Mouse (Mus musculus): ENCODE results near the gene Spem2. TPM values are rescaled to one million over a fixed set of nuclear protein-coding genes. Genes with fewer than 3 reads are reported as not detected.
A peak's percentile ranks its signal among the peaks of the same experiment; 100 is the strongest.

Gene Spem2
- polyA plus RNA-seq, 1 experiment from 2014 or later: not detected

GRCm38 (mm10) chr11:69855347-69855746, 37.1 kb upstream of the Spem2 start:
- 24% methylated on average over 16 of the region's 16 CpGs for whole genome bisulfite sequencing
- no peak overlapping the region for H3K27ac ChIP-seq
- no peaks in the 10 kb centered on the region for H3K27me3 ChIP-seq (ENCODE audit: insufficient read depth, low read length)
- peak overlapping the region; percentile 1; the same call in 1 of the 2 replicates for H3K4me2 ChIP-seq (ENCODE audit: low read length)
- ATAC-seq (replicated peaks; ENCODE audit: low FRiP score, low read depth) (peak; percentile 60; the same call in 1 of the 2 replicates), DNase-seq (ENCODE audit: low spot score) (peak; percentile 63)
- no peak overlapping the region for H3K9ac ChIP-seq (ENCODE audit: low read depth, low read length)
- H3K4me3 ChIP-seq (replicated peaks; ENCODE audit: low read depth, low read length): no peak overlapping the region
- H3K9me3 ChIP-seq (replicated peaks; ENCODE audit: low read length): no peaks in the 10 kb centered on the region
- peaks cover 19% of the 10 kb centered on the region for H3K36me3 ChIP-seq (ENCODE audit: insufficient read depth, low read length)
- peak; percentile 64 for TF ChIP-seq CTCF (IDR thresholded peaks at IDR 0.05; ENCODE audit: low read depth)
- H3K4me1 ChIP-seq (replicated peaks; ENCODE audit: insufficient read depth, low read length): no peaks in the 10 kb centered on the region

GRCm38 (mm10) chr11:69854680-69855079, 36.4 kb upstream of the Spem2 start:
- H3K4me3 ChIP-seq (replicated peaks; ENCODE audit: low read depth, low read length): no peak overlapping the region
- no peaks in the 10 kb centered on the region for H3K4me1 ChIP-seq (replicated peaks; ENCODE audit: insufficient read depth, low read length)
- TF ChIP-seq CTCF (IDR thresholded peaks at IDR 0.05; ENCODE audit: low read depth): no peak
- no peak for DNase-seq (ENCODE audit: low spot score)
- ATAC-seq (replicated peaks; ENCODE audit: low FRiP score, low read depth): no peak
- no peak overlapping the region for H3K4me2 ChIP-seq (ENCODE audit: low read length)
- no peak overlapping the region for H3K9ac ChIP-seq (ENCODE audit: low read depth, low read length)
- no peak overlapping the region for H3K27ac ChIP-seq
- no peaks in the 10 kb centered on the region for H3K9me3 ChIP-seq (replicated peaks; ENCODE audit: low read length)
- WGBS: 76% methylated on average over 10 of the region's 10 CpGs
- peaks cover 21% of the 10 kb centered on the region for H3K36me3 ChIP-seq (ENCODE audit: insufficient read depth, low read length)
- no peaks in the 10 kb centered on the region for H3K27me3 ChIP-seq (ENCODE audit: insufficient read depth, low read length)

DNA sequence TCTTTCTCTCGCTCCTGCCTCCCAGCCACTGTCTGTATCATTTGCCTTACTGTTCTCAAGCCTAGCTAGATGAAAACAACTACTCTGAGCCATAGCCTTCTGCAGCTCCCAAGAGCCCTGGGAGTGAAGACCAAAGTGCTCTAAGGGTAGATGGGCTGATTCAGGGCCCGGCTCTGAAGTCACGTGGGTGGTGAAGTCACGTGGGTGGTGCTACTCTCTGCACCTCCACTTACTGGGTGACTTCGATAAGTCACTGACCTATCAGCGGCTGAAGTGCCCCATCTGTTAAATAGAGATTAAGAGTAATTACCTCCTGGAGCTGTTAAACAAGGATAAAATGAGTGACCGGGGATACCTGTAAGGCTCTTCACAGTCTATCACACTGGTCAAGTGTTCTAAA, 35.7 kb upstream of the Spem2 start:
- no peak overlapping the region for H3K4me3 ChIP-seq (replicated peaks; ENCODE audit: low read depth, low read length)
- no peak overlapping the region for H3K9ac ChIP-seq (ENCODE audit: low read depth, low read length)
- H3K4me2 ChIP-seq (ENCODE audit: low read length): no peak overlapping the region
- no peaks in the 10 kb centered on the region for H3K27me3 ChIP-seq (ENCODE audit: insufficient read depth, low read length)
- DNase-seq (ENCODE audit: low spot score): no peak
- peaks cover 27% of the 10 kb centered on the region for H3K36me3 ChIP-seq (ENCODE audit: insufficient read depth, low read length)
- H3K4me1 ChIP-seq (replicated peaks; ENCODE audit: insufficient read depth, low read length): no peaks in the 10 kb centered on the region
- ATAC-seq (replicated peaks; ENCODE audit: low FRiP score, low read depth): no peak
- TF ChIP-seq CTCF (IDR thresholded peaks at IDR 0.05; ENCODE audit: low read depth): no peak
- H3K9me3 ChIP-seq (replicated peaks; ENCODE audit: low read length): no peaks in the 10 kb centered on the region
- no peak overlapping the region for H3K27ac ChIP-seq
- WGBS: 61% methylated on average over 7 of the region's 7 CpGs

DNA sequence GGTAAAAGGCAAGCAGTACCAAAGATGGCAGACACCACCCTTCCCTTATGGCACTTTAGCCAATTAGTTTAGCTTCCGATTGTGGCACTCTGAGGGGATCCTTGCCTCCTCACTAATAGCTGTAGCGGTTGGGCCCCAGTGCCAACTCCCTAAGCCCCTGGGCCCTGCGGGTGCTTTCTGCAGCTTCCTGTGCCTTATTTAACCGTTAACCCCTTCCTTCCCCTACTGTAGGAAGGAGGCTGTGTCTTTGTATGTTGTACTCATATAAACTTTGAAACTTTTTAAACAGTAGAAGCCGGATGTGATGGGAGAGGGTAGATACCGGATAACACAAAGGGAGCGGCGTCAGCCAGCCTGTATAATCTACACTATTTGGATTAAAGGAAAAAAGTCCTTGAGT, 32.5 kb upstream of the Spem2 start:
- Histone ChIP-seq H3K36me3 (ENCODE audit: insufficient read depth, low read length) (peaks cover 30% of the 10 kb centered on the region), H3K27ac (no peak overlapping the region), H3K4me1 (replicated peaks; ENCODE audit: insufficient read depth, low read length) (peaks cover 4% of the 10 kb centered on the region; the same call in 1 of the 2 replicates), H3K9ac (ENCODE audit: low read depth, low read length) (no peak overlapping the region), H3K27me3 (ENCODE audit: insufficient read depth, low read length) (no peaks in the 10 kb centered on the region), H3K9me3 (replicated peaks; ENCODE audit: low read length) (no peaks in the 10 kb centered on the region), H3K4me2 (ENCODE audit: low read length) (no peak overlapping the region), H3K4me3 (replicated peaks; ENCODE audit: low read depth, low read length) (no peak overlapping the region)
- DNase-seq (ENCODE audit: low spot score) (no peak), ATAC-seq (replicated peaks; ENCODE audit: low FRiP score, low read depth) (no peak)
- 67% methylated on average over 8 of the region's 8 CpGs for WGBS
- no peak for TF ChIP-seq CTCF (IDR thresholded peaks at IDR 0.05; ENCODE audit: low read depth)

GRCm38 (mm10) chr11:69849884-69850283, 31.6 kb upstream of the Spem2 start:
- no peak for ATAC-seq (replicated peaks; ENCODE audit: low FRiP score, low read depth)
- Histone ChIP-seq H3K4me2 (ENCODE audit: low read length) (no peak overlapping the region), H3K4me3 (replicated peaks; ENCODE audit: low read depth, low read length) (no peak overlapping the region), H3K9ac (ENCODE audit: low read depth, low read length) (no peak overlapping the region), H3K36me3 (ENCODE audit: insufficient read depth, low read length) (peaks cover 30% of the 10 kb centered on the region), H3K4me1 (replicated peaks; ENCODE audit: insufficient read depth, low read length) (peaks cover 9% of the 10 kb centered on the region; the same call in 1 of the 2 replicates), H3K27me3 (ENCODE audit: insufficient read depth, low read length) (no peaks in the 10 kb centered on the region), H3K27ac (no peak overlapping the region), H3K9me3 (replicated peaks; ENCODE audit: low read length) (no peaks in the 10 kb centered on the region)
- 95% methylated on average over 15 of the region's 15 CpGs for WGBS
- DNase-seq (ENCODE audit: low spot score): no peak
- TF ChIP-seq CTCF (IDR thresholded peaks at IDR 0.05; ENCODE audit: low read depth): no peak

DNA sequence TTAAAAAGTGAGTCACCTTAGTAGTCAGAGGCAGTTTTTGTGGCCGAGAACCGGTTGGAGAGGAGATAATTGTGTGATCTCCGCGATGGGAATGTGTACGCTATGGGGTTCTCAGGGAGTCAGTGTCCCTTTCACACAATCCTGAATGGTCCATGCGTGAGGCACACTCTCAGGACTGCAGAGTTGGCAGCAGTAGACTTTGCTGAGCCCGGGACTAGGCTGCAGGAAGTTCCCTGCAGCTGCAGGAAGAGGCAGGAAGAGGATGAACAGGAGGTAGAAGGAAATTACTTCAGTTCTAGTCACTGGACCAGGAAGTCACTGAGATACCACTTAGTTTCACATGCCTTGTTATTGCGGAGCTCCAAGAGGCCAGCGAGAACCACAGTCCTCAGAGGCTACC, 30.9 kb upstream of the Spem2 start:
- Histone ChIP-seq H3K36me3 (ENCODE audit: insufficient read depth, low read length) (peaks cover 30% of the 10 kb centered on the region), H3K27ac (no peak overlapping the region), H3K27me3 (ENCODE audit: insufficient read depth, low read length) (no peaks in the 10 kb centered on the region), H3K4me2 (ENCODE audit: low read length) (no peak overlapping the region), H3K4me3 (replicated peaks; ENCODE audit: low read depth, low read length) (no peak overlapping the region), H3K9me3 (replicated peaks; ENCODE audit: low read length) (no peaks in the 10 kb centered on the region), H3K9ac (ENCODE audit: low read depth, low read length) (no peak overlapping the region), H3K4me1 (replicated peaks; ENCODE audit: insufficient read depth, low read length) (peaks cover 9% of the 10 kb centered on the region; the same call in 1 of the 2 replicates)
- WGBS: 92% methylated on average over 9 of the region's 9 CpGs
- ATAC-seq (replicated peaks; ENCODE audit: low FRiP score, low read depth): no peak
- TF ChIP-seq CTCF (IDR thresholded peaks at IDR 0.05; ENCODE audit: low read depth): no peak
- DNase-seq (ENCODE audit: low spot score): no peak

GRCm38 (mm10) chr11:69848021-69848420, 29.8 kb upstream of the Spem2 start:
- no peak for TF ChIP-seq CTCF (IDR thresholded peaks at IDR 0.05; ENCODE audit: low read depth)
- 95% methylated on average over 6 of the region's 6 CpGs for WGBS

More at GRCm38 (mm10) chr11:69848021-69848420, 29.8 kb upstream of the Spem2 start:
- H3K4me1 ChIP-seq (replicated peaks; ENCODE audit: insufficient read depth, low read length): peaks cover 9% of the 10 kb centered on the region; the same call in 1 of the 2 replicates
- no peak overlapping the region for H3K27ac ChIP-seq
- DNase-seq (ENCODE audit: low spot score) (no peak), ATAC-seq (replicated peaks; ENCODE audit: low FRiP score, low read depth) (no peak)
- no peak overlapping the region for H3K9ac ChIP-seq (ENCODE audit: low read depth, low read length)
- no peak overlapping the region for H3K4me3 ChIP-seq (replicated peaks; ENCODE audit: low read depth, low read length)
- peaks cover 30% of the 10 kb centered on the region for H3K36me3 ChIP-seq (ENCODE audit: insufficient read depth, low read length)
- no peaks in the 10 kb centered on the region for H3K27me3 ChIP-seq (ENCODE audit: insufficient read depth, low read length)
- no peaks in the 10 kb centered on the region for H3K9me3 ChIP-seq (replicated peaks; ENCODE audit: low read length)
- no peak overlapping the region for H3K4me2 ChIP-seq (ENCODE audit: low read length)
